Mouse (Mus musculus) stomach, postnatal 0 days (tissue): ENCODE measurements around the gene Epyc. TPM values are rescaled to one million over a fixed set of nuclear protein-coding genes. Genes with fewer than 3 reads are reported as not detected.

ENCODE experiments used
- ATAC-seq: fragments of 200-750 bp; cut with Nextera tagmentation; 2 replicates; pipeline ENCODE4 v1.8.0; 2017; ENCODE audit not compliant: low FRiP score, low TSS enrichment
- DNase-seq: peaks from one replicate; pipeline ENCODE4 v3.0.0-alpha.2; 2016; ENCODE audit warnings: low spot score
- H3K27ac ChIP-seq: fragments of 300-500 bp; sonication (generic); replicated peaks from 2 replicates; pipeline ENCODE4 v1.5.1; 2014; ENCODE audit warnings: mild to moderate bottlenecking, control low read depth
- H3K27me3 ChIP-seq: fragments of 300-500 bp; sonication (generic); 2 replicates; pipeline ENCODE4 v1.6.1; 2014; ENCODE audit warnings: low read length; ENCODE audit not compliant: control insufficient read depth, insufficient read depth
- H3K36me3 ChIP-seq: fragments of 300-500 bp; sonication (generic); 2 replicates; pipeline ENCODE4 v1.6.1; 2014; ENCODE audit warnings: low read length, mixed read lengths; ENCODE audit not compliant: control insufficient read depth, insufficient read depth
- H3K4me1 ChIP-seq: fragments of 300-500 bp; sonication (generic); replicated peaks from 2 replicates; pipeline ENCODE4 v1.6.1; 2014; ENCODE audit warnings: antibody characterized with exemption; ENCODE audit not compliant: control insufficient read depth, insufficient read depth
- H3K4me2 ChIP-seq: fragments of 300-500 bp; sonication (generic); replicated peaks from 2 replicates; pipeline ENCODE4 v1.6.1; 2014; ENCODE audit warnings: low read depth, mild to moderate bottlenecking, control low read depth, moderate library complexity
- H3K4me3 ChIP-seq: fragments of 300-500 bp; sonication (generic); 2 replicates; pipeline ENCODE4 v1.5.1; 2014; ENCODE audit warnings: low read depth, low read length, control low read depth
- H3K9ac ChIP-seq: fragments of 300-500 bp; sonication (generic); 2 replicates; pipeline ENCODE4 v1.6.1; 2014; ENCODE audit warnings: mild to moderate bottlenecking, low read length, control low read depth, mixed read lengths
- H3K9me3 ChIP-seq: fragments of 300-500 bp; sonication (generic); 2 replicates; pipeline ENCODE4 v1.6.1; 2016; ENCODE audit warnings: low read length; ENCODE audit not compliant: control insufficient read depth
- CTCF ChIP-seq: IDR thresholded peaks from 2 replicates; pipeline ENCODE4 v1.5.1; 2016; ENCODE audit warnings: antibody characterized with exemption, low read depth, mild to moderate bottlenecking, moderate library complexity
- EP300 ChIP-seq: optimal IDR thresholded peaks from 2 replicates; pipeline ENCODE3; 2016; ENCODE audit warnings: antibody characterized with exemption
- WGBS: fragments of 180-500 bp; shearing (Covaris S2); extraction: QIAGEN DNeasy Blood & Tissue Kit; methylation state at CpG from one replicate; pipeline ENCODE4 v1.1.7; 2014; 5-methylcytosine and 5-hydroxymethylcytosine counted together
- polyA plus RNA-seq: library from polyadenylated mRNA; unstranded; fragments of >200 nt; fragmentation: Nextera tagmentation; extraction: Ambion mirVana; gene quantifications from 2 replicates; pipeline ENCODE4 v1.2.1, GENCODE M21; 2015

Gene Epyc
- polyA plus RNA-seq, 1 experiment from 2014 or later: 0.89 TPM

DNA sequence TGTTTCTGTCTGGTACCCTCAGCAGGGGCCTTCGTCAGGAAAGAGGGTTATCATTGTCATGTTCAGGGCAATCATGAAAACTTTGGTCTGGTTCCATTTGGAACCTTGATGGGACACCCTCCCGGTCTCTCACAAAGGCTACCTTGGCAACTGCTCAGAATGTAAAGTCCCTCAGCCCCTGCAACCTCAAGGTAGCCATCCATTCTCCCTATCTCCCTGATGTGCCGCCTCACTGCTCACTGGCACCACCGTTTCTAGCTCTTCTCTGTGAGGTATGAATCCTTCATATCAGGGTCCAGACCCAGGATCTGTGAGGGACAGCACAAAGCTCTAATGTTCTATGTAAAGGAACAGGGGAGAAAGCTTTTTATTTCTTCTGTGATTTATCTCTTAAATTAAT is 70.7 kb downstream of the Epyc start:
- no peaks in the 10 kb centered on the region for H3K4me1 ChIP-seq
- no peak for ATAC-seq
- WGBS: 79% methylated on average over 4 of the region's 4 CpGs
- DNase-seq: no peak
- TF ChIP-seq EP300 (no peak), CTCF (no peak)
- no peak overlapping the region for H3K4me3 ChIP-seq
- H3K4me2 ChIP-seq: no peak overlapping the region
- no peak overlapping the region for H3K27ac ChIP-seq
- H3K9ac ChIP-seq: no peak overlapping the region
- H3K27me3 ChIP-seq: no peaks in the 10 kb centered on the region
- H3K36me3 ChIP-seq: no peaks in the 10 kb centered on the region
- no peaks in the 10 kb centered on the region for H3K9me3 ChIP-seq

DNA sequence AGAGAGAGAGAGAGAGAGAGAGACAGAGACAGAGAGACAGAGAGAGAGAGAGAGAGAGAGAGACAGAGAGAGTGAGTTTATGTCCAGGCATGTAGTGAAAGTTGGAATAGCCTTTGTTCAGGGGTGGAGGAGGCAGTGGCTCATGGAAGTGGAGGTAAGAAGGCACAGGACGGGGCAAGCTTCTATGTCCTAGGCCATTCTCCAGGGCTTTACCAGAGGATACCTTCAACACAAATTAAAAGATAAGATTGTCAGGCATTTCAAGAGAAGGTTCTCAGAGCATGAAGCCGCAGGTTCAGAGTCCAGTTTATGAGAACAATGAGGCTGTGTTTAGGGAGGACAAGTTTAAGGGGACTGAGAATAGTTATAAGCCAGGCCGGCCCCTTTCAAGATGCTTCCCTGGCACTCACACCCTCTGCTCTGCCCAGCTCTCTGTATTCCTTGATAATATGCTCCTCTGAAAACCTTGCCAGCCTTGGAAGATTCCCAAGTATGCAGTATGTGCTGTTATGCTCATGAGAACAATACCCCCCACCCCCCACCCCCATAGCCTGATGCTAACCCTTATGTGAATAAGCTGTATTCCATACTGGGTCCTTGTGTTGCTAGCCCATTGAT is 71.5 kb downstream of the Epyc start:
- WGBS: 60% methylated on average over 3 of the region's 3 CpGs
- H3K4me1 ChIP-seq: no peaks in the 10 kb centered on the region
- no peaks in the 10 kb centered on the region for H3K9me3 ChIP-seq
- no peak for DNase-seq
- no peaks in the 10 kb centered on the region for H3K36me3 ChIP-seq
- no peak overlapping the region for H3K4me2 ChIP-seq
- no peaks in the 10 kb centered on the region for H3K27me3 ChIP-seq
- H3K4me3 ChIP-seq: no peak overlapping the region
- ATAC-seq: no peak
- H3K9ac ChIP-seq: no peak overlapping the region
- no peak overlapping the region for H3K27ac ChIP-seq
- TF ChIP-seq CTCF: no peak
- no peak for TF ChIP-seq EP300

DNA sequence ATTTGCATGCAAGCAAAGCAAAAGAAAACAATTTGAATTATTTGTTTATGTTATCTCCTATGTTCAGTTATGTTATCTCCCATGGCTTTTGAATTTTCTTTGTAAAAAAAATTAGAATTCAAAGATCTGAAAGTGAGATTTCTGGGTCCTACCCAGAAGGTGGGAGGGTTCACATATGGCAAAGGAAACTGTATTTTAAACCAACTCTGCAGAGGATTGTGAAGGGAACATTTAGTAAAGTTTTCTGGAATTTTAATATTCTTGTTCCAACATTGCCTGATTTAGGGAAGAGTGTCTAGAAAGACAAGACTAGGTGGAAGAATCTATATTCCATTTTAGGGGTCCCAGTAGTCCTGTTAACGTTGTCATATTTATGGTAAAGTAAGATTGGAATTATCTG is 73.4 kb downstream of the Epyc start:
- TF ChIP-seq CTCF (no peak), EP300 (no peak)
- WGBS: 73% methylated on average over 1 of the region's 1 CpGs
- DNase-seq: no peak

DNA sequence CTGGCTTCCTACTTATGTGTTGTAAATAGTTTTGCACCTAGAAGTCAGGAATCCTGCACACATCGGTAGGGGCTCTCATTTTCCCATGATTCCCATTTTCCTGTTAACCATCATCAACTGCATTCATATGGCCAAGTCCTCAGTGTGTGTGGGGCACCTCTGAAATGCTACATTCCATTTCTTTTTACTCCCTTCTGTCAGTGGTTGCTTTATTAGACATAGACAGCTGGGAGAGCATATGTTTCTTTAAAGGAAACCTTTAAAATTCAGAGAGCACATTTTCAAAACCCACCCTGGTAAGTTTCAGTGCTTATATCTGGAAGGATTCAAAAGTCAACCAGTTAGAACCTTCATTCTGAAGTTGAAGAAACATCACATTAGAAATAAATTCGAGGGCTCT is 74.2 kb downstream of the Epyc start:
- no peaks in the 10 kb centered on the region for H3K4me1 ChIP-seq
- TF ChIP-seq CTCF (no peak), EP300 (no peak)
- no peak overlapping the region for H3K27ac ChIP-seq
- no peaks in the 10 kb centered on the region for H3K9me3 ChIP-seq
- H3K27me3 ChIP-seq: no peaks in the 10 kb centered on the region
- H3K4me2 ChIP-seq: no peak overlapping the region
- H3K4me3 ChIP-seq: no peak overlapping the region
- no peak overlapping the region for H3K9ac ChIP-seq
- 70% methylated on average over 2 of the region's 2 CpGs for WGBS
- DNase-seq: no peak
- ATAC-seq: no peak
- H3K36me3 ChIP-seq: no peaks in the 10 kb centered on the region

More for the DNA sequence above, 73.4 kb downstream of the Epyc start:
- no peak for ATAC-seq
- H3K4me2 ChIP-seq: no peak overlapping the region
- H3K4me3 ChIP-seq: no peak overlapping the region
- H3K27ac ChIP-seq: no peak overlapping the region
- no peak overlapping the region for H3K9ac ChIP-seq
- no peaks in the 10 kb centered on the region for H3K9me3 ChIP-seq
- H3K27me3 ChIP-seq: no peaks in the 10 kb centered on the region
- H3K36me3 ChIP-seq: no peaks in the 10 kb centered on the region
- H3K4me1 ChIP-seq: no peaks in the 10 kb centered on the region

DNA sequence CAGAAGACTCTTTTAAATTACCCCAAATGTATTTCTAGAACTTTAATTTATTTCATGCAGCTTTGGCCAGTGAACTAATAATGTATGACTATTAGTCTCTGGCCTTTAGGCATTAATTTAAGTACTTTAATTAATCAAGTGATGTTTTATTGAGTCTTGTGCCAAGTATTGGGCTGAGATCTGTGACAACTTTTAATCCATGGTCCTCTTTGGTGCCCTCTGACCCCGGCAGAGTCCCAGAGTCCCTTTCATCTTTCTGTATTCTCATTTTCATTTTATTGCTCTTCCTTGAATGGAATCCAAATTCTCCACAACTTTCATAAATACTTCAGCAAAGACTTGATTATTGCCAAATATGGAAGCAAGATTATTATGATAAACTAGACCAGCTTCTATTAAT is 76.8 kb downstream of the Epyc start:
- TF ChIP-seq EP300: no peak
- TF ChIP-seq CTCF: no peak
- ATAC-seq: no peak
- H3K4me3 ChIP-seq: no peak overlapping the region
- no peak overlapping the region for H3K9ac ChIP-seq
- WGBS: 75% methylated on average over 1 of the region's 1 CpGs
- H3K9me3 ChIP-seq: no peaks in the 10 kb centered on the region
- H3K27me3 ChIP-seq: no peaks in the 10 kb centered on the region
- no peak overlapping the region for H3K27ac ChIP-seq
- no peaks in the 10 kb centered on the region for H3K36me3 ChIP-seq
- H3K4me1 ChIP-seq: no peaks in the 10 kb centered on the region
- H3K4me2 ChIP-seq: no peak overlapping the region
- DNase-seq: no peak

DNA sequence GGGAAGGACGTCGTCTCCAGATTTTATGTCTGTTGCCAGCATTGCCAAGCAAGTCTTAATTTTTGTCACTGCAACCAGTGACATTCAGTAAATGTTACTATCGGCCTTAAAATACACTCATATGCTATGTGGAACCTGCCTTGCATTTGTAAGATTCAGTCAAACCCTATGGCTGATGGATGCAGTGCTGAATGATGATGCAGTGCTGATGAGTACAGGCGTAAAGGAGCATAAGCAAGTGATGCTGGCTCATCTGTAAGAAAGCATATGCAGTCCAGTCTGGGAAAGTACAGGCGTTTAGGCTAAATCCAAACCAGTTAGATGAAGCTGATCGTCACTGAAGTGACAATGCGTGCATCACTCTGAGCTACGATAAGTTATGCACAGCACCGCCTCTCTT is 78.8 kb downstream of the Epyc start:
- no peak for ATAC-seq
- H3K4me2 ChIP-seq: no peak overlapping the region
- no peak overlapping the region for H3K4me3 ChIP-seq
- H3K27me3 ChIP-seq: no peaks in the 10 kb centered on the region
- 93% methylated on average over 9 of the region's 9 CpGs for WGBS
- TF ChIP-seq CTCF (no peak), EP300 (no peak)
- no peaks in the 10 kb centered on the region for H3K9me3 ChIP-seq
- no peak overlapping the region for H3K27ac ChIP-seq
- no peaks in the 10 kb centered on the region for H3K4me1 ChIP-seq
- H3K9ac ChIP-seq: no peak overlapping the region
- no peak for DNase-seq
- H3K36me3 ChIP-seq: no peaks in the 10 kb centered on the region
